Mouse (Mus musculus): ENCODE measurements around the gene C2cd4d.

- TF ChIP-seq CTCF (IDR thresholded peaks at IDR 0.05; ENCODE audit: insufficient read depth, low read depth, low read length) (no peak), POLR2A (IDR thresholded peaks at IDR 0.05; ENCODE audit: insufficient read depth, low read depth, low read length) (no peak)
These were observed 43.3 kb downstream of the C2cd4d start for GRCm38 (mm10) chr3:94405561-94405960.

Data from olfactory bulb, adult 2 months (tissue).